Mouse (Mus musculus) cerebellum, adult 11-12 months (tissue): Measurements from ENCODE around the gene Slc25a30.
"Not testable (repeated sequence)": the region's sequence is repeated elsewhere in the genome, so short reads cannot be mapped to it uniquely, and the experiment has no call there.

Experiments
- DNase-seq: peaks from one replicate; pipeline ENCODE4 v3.0.0; 2022

Gene Slc25a30

DNA sequence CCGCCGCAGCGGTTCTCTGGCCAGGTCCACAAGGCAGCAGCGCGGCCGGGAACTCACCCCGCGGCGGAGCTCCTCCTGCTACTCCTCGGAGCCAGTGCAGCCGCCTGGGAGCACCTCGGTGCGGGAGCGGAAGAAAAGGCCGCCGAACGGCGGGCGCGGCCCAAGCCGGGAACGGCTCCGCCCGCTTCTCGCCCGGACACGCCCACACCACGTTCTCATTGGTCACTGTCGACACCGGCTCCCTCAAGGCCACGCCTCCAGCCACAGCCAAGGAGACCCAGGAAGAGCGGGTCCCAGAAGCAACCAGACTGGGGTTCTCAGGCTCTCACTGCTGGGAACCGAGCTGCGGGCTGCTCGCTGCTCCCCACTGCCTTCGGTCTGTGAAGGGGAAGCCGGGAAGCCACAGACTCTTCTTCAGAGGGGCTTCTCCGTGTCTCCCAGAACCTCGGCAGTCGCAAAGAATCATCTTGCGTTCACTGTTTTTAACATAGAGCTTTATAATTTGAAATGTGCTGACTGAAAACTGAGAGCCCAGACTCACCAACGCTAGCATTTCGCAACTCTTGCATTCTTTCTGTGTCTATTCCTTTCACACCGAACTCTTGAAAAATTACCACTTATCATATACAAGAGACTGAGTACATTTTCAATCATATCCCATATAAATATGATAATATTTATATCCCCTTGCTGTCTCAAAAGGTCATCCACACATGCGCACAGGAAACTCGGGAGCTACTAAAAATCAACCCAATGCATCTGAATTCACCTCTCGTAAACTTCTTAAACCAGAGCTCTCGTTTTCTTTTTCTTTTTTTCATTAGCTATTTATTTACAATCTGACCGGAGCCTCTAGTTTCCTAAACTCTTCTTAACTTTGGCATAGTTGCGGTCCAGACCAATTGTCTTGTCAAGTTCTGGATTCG lies at the start of gene Slc25a30:
Gene Slc25a30 (minus strand): TSS at position 170 of the 926 bp plus-strand sequence.
- DNase-seq = peak; percentile 96

DNA sequence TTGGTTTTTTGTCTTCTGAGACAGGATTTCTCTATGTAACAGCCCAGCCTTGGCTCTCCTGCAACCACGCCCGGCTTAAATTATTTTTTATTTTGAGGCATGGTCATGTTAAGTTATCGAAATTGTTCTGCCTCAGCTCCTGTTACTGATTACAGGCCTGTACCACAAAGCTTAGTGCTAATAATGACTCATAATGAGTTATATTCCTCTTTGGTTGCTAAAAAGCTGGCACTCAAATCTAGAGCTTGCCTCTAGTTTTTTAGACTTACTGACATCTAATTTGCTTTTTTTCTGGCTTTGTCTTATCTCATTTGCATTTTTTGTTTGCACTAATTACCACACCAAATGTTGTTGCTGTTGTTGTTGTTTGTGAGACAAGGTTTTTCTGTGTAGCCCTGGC lies 49.7 kb upstream of the Slc25a30 start:
- no peak for DNase-seq

DNA sequence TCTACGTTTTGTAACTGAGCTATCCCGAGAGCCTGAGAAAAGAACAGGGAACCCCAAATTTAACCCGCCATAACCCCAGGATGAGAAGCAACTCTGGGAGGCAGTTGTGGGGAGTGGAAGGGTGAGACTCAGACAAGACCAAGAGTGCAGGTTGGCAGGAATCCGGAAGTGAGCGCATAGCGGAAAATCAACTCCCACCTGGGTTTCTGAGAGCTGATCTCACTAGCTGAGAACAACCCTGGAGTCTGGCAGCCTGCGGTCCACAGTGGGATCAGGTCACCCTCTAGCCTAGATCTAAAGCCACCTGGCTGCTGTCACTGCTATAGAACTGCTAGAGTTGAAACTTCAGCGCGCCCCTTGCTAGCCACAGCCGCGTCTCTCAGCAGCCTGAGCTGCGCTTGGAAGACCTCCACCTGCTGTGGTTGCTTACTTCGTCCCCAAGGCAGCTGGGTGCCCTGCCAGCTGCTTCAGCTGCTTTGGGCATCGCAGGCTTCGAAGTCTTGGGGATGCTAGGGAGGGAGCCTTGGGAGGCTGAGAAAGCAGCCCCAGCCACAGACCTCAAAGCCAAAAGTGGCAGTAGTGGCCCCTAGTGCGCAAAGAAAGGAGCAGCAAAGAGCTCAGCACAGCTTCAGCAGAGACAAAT lies 48.0 kb upstream of the Slc25a30 start:
- DNase-seq = no peak

DNA sequence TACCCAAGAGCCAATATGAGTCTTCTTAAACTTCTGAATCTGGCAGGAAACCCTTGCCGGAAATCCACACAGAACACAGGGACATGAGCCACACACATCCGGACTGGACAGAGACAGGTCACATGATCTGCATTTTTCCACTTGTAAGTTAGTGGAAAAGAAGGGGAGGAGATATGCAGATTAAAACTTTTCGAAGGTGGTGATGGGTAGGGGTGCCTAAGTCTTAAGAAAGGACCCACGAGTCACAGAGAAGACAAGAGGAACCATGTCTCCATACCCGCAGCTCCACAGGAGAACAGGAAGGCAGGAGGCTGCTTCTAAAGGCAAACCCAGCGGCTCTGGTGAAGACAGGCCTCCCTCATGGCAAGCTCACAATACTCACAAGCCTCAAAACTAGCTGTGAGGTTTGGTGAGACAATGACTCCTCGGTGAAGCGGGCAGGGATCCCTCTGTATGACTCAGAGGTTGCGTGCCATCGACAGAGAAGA lies 47.5 kb upstream of the Slc25a30 start:
- DNase-seq = no peak

DNA sequence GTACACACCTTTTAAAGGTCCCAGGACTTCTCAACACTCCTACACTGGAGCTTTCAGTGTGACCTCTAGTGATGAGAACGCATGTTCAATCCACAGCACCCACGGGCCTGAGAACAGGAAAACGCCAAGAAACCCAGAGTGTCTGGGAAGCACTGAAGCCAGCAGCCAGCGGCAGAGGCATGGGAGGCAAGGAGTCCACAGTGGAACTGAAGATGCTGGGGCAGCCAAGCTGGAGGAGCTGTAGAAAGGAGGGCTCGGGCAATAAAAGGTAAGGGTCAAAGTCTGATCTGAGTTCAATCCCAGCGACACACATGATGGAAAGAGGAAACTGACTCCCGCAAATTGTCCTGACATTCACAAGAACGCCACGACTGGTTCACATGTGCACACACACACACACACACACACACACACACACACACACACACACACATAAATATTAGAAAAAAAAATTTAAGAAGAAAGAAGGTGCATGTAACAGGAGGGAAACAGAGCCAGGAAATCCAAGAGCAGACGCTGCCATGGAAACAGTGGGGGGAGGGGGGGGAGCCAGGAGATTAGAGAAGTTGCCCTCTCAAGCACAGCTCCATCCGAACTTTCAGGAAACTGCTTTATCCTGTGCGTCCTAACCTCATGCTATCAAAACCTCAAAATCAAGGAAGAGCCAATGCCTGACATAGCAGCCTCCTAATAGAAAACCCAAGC lies 46.9 kb upstream of the Slc25a30 start:
- DNase-seq = no peak

DNA sequence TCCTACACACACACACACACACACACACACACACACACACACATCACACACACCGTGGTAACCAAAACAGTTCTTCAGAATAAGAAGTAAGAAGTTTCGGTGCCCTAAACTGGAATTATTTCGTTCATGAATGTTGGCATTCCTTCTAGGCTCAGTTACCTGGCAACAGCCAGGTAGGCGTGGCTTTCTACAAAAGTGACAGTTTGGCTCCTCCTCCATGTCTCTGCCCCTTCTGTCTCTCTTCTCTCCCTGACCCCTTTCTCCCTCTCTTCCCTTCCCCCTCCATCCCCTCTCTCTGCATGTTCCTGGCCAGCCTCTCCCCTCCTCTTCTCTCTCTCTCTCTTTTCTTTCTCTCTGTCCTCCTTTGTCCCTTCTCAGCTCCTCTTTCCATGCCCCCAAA lies 46.1 kb upstream of the Slc25a30 start:
- DNase-seq = no peak

DNA sequence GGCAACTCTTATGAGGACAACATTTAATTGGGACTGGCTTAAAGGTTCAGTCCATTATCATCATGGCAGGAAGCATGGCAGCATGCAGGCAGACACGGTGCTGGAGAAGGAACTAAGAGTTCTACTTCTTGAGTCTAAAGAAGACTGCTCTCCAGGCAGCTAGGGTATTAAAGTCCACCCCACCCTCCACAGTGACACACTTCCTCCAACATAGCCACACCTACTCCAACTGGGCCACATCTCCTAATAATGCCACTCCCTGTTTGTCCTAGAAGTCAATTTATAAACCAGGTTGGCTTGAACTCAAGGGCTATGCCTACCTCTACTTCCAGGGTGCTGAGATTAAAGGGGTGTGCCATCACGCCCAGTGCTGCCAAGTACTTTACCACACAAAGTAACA lies 45.2 kb upstream of the Slc25a30 start:
- DNase-seq = no peak

DNA sequence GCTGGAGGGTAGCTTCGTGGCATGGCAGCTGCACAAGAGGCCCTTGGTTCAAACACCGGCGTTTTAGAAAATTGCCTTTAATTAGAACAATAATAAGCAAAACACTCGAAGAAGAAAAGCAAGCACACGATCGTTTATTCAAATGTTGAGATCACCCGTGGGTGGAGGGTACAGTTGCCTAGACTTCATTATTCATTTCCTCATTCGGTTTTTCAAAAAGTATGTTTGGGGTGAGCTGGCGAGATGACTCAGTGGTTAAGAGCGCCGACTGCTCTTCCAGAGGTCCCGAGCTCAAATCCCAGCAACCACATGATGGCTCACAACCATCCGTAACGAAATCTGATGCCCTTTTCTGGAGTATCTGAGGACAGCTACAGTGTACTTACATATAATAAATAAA lies 43.0 kb upstream of the Slc25a30 start:
- DNase-seq = not testable (repeated sequence)

DNA sequence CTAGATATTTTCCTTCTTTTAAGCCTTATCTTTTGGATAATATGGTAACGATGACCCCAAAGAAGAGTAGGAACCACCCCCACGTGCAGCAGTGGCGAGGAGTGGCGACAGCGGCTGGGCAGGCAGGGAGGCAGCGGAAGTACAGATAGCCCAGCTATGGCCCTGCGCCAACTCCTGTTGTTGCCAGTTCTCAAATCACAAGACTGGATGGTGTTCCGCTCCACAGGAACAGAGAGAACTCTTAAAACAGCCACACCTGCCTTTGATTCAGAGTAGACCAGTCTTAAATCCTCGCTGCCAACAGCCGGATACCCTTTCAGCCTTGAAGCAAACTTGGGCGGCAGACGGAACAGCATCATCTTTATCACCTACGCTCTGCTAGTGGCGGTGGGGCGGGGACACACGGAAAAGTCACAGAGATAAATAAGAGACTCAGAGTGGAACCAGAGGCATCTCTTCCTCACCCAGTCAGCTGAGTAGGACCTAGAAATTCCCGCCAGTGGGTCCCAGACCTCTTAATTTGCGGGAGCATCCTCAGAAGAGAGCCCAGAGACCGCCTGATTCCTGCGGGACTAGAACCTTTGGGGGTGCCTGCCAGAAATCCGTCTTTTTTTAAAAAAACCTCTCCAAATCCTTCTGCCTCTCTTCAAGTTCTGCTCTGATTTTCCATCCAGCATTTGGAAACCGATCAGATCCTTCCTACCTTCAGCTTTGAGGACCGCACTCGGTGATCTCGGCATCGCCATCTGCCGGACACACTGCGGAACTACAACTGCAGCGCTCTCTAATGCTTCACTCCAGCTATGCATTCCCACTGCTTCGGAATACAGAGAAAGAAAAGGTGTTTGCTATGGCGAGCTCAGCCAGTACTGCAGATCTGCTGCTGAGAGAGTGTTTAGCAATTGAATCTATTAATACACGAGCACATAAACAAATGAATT lies 42.3 kb upstream of the Slc25a30 start:
- DNase-seq = peak; percentile 86

DNA sequence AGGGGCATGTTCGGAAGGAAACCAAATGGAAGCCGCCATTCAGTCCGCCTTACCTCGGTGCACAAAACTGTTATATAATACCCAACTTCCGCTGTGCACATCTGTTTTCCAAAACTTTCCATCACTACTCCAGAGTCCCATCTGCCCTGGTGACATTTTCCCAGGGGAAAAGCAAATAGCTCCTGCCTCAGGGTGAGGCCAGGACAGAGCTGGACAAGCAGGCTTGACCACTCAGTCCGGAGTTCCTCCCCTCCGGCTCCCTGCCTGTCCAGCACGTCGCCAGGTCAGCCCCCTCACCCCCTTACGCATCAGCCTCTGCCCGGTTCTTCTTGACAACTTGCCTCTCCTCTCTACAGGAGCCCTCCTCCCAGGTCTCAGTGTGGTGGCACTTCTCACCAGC lies 41.4 kb upstream of the Slc25a30 start:
- DNase-seq = no peak

DNA sequence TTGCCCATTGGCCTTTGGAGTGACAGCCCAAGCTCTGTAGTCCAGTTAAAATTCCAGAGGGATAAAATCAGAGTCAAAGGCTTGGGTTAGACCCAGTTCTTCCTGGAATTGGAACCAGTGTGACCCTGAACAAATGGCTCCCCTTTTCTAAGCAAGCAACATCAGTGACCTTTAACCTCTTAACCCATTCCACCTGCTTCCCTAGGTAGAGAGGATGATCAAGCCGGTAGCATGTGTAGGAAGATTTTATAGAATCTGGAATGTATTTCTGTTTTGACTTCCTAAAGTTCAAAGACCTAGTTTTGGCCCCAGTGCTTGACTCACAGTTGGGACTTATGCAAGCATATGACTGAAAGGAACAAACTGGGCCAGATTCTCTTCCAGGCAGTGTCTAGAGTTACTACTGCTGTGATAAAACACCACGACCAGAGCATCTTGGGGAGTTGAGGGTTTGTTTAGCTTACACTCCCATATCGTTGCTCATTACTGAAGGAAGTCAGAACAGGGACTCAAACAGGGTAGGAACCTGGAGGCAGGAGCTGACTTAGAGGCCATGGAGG lies 40.1 kb upstream of the Slc25a30 start:
- no peak for DNase-seq

DNA sequence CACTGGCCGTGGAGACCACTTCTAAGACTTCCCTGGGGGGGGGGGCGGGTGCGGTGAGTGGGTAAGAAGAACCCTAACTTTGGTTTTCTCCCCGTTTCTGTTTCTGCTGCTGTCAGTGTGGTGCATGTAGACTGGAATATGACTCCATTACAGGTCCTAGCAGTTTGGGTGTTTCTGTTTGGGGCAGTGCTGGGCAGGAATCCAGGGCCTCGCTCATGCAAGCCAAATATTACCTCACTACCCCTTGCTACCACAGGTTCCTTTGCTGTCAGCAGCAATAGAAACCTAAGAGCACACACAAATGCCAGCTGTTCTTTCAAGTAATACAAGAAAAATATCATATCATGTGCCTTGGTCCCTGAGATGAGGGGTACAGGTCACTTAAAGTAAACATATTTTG lies 33.2 kb upstream of the Slc25a30 start:
- no peak for DNase-seq

DNA sequence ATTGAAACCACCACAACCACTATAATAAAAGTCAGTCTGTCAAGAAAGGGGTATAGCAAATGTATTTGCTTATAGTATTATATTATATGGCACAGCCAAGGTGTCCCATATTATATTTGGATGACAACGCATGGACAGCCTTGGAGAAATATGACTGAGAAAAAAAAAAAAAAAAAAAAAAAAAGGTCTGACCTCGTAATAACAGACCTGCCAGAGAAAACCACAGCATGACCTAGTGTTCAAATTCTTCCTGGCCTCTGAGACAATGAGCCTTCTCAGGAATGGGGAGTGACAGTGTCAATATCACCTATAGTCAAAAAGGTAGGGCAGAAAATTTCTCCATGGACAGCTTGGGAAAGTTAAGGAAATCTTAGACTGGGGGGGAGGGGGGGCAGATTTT lies 32.5 kb upstream of the Slc25a30 start:
- DNase-seq = no peak

DNA sequence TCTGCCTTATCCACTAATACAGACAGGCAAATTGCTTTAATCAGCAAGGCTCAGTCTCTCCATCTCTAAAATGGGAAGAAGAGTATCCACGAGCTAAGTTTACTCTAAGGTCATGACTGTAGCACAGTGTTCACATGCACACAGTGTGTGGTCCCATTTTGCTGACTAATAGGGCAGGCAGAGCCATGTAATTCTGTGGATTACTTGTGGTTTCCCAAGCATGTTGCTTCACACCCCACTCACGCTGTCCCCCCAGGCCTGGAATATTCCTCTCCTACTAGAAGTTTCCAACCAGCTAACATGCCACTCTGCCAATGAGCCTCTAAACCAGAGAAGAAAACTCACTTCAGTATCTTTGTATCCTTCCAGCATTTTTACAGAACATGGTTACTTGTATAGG lies 31.7 kb upstream of the Slc25a30 start:
- no peak for DNase-seq

DNA sequence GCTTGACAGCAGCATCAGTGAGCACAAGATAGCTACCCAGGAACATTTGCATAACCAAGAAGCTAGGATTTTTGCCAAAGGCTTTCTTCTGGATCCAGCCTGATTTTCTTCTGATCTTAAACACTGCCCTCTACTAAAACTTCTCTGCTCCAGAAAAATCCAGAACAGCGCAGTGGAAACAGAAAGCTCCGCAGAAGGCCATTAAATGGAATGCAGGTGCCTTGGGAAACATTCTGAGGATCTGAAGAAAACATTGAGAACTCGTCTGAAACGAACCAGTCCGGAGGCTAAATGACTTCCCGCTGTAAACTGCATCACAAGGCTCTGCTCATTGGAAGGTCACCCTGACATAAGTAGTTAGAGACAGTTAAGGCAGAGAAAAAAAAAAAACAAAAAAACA lies 23.1 kb upstream of the Slc25a30 start:
- DNase-seq = no peak

DNA sequence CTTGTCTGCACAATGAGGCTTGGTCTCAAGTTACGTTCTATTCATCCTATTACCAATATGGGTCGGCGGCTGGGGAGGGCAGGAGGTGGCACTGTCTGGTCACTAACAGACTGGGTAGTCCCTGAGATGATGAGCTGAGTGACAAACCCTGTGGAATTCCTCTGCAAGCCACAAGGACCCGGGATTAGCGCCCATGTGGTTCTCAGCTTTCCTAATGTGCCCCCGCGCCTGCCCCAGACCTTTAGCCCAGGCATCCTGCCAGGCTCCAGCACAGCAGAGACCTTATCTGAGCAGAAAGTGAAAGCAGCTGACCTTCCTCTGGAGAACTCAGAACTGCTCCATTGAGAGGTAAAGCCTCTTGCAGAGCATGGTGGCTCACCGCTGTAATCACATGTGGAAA lies 21.0 kb upstream of the Slc25a30 start:
- no peak for DNase-seq

DNA sequence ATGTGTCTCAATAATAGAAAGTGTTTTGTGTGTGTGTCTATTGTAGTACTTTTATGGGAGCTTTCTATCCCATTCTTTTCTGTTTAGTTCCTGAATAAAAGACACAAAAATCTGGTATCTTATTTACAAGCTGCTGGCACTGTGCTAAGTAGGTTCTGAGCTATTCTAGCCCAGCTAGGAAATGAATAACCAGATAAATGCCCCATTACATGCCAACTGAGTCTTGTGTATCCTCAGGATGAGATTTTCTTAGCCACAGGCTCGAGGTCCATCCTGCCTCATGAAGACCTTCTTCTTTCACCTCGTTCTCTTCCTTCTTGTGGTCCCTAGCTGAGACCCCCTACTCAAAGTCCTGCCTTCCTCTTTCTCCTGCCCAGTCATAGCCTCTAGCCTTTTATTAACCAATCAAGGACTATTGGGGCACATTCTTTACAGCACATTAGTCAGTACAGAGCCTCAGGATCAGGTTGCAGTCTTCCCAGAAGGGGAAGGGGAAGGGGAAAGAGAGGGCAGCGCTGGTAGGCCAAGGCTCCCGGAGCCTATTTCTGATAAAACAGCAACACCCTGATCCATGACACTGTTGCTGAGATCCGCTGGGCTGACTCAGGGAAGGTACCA lies 11.0 kb upstream of the Slc25a30 start:
- no peak for DNase-seq

DNA sequence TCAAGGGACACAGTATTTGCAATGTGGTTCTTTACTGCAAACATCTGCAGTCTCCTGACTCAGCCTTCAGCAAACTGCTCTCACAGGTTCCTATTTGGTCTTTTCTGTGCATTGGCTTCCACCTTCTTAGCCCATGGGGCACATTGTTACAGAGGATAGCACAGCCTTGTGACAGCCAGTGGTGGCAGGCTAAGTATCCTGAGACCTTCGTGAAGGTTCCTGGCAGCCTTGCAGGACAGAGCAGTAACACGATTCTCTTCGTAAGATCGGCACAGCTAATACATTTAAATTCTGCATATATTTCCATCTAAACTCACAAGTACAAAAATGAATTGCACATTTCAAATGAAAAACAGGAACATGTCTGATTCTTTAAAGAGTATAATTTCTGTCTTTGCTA lies 9.1 kb upstream of the Slc25a30 start:
- DNase-seq = no peak

DNA sequence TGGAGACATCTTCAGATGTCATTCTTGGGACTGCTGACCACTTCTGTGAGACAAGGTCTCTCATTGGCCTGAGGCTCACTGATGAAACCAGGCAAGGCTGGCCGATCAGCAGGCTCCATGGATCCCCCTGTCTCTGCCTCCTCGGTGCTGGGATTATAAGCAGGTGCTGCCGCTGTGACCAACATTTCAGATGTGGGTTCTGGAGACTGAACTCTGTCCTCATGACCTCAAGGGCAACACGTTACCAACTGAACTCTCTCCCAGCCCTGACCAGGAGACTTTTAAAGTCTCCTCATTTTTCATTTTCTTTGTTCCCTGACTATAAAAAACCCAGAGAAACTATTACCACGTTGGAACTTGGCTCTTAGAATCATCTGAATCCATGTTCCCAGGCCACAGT lies 7.9 kb upstream of the Slc25a30 start:
- DNase-seq = no peak

DNA sequence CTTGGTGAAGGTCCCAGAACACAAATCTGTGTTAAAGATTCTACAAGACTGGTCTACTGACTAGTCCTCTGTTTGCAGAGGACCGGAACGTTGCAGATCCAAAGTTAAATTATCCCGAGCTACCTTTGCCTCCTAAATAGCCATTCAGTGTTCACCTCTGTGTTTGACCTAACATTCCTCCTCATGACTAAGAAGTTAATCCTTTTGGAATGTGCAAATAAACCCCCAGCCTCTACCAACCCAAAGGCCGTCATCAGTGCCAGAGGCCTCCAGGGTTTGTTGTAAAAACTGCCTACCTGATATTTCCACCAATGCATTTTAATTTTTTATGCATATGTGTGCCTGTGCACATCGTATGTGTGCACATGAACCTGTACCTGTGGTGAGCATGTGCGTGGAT lies 7.5 kb upstream of the Slc25a30 start:
- no peak for DNase-seq

DNA sequence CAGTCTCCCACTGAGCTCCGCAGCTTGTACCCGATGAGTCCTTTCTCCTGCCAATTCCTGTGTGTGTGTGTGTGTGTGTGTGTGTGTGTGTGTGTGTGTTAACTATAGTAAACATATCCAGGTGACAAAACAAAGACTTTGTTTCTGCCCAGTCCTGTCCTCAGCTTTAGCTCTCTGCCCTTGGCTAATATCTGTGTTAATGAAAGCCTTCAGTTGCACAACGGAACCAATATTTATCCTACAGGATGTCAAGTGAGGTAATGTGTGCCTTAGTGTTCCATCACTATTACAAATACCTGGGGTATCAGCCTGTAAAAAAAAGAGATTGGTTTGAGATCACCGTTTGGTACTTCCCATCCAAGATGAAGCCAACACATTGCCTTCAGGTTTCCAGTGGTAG lies 6.3 kb upstream of the Slc25a30 start:
- DNase-seq = no peak

DNA sequence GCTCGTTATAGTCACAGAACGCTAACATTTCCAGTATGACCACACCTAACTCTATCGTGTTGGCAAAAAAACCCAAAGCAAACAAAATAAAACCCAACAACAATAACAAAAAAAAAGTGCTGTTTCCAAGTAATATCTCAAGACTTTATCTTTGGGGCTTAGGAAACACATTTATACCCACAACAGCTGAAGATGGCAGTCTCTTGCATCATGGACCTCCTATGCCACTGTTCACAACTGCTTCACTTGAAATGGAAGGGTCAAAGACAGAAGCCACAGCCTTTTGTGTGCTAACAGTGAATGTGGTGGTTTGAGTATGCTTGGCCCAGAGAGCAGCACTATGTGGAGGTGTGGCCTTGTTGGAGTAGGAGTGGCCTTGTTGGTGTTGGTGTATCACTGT lies 4.5 kb upstream of the Slc25a30 start:
- no peak for DNase-seq
